ENCODE assay signal across 14 mouse cellular contexts in the genomic region with DNA sequence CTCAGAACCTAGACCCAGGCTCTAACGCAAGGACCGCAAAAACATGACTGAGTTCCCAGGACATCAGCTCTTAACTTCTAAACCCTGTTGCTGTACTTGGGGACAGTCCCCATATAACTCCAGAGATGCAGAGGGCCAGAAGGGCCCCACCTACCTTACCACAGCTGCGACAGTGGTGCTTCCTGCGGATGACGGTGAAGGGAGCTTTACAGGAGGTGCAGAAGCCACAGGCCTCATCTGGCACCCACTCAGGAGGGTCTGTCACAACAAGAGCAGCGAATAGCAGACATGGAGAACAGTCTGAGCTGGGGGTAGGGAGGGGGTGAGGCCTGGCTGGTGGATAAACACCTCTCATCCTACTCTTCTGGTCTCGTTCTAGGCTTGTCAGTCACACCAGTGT. TPM values are rescaled to one million over a fixed set of nuclear protein-coding genes. Genes with fewer than 3 reads are reported as not detected.
DNase-seq lines count a peak whose midpoint lies in the region; ATAC-seq and TF ChIP-seq lines count a peak whose summit lies in the region.
"Had no signal": no experiment of that assay in that cellular context is flagged by ENCODE, and none has a peak within 500 bp of the region (broad histone marks: within the 10 kb centered on the region; RNA-seq: fewer than 3 reads in every experiment).

No protein-coding gene starts in this region.

- no peaks in the 10 kb centered on the region for H3K36me3 ChIP-seq in hindbrain, postnatal 0 days (ENCODE audit: insufficient read depth, low read length)
- no peaks in the 10 kb centered on the region for H3K36me3 ChIP-seq in hindbrain, embryonic 12.5 days
- H3K36me3 ChIP-seq: heart, embryonic 12.5 days; hindbrain, embryonic 15.5 days had no signal

- no peaks in the 10 kb centered on the region for H3K9me3 ChIP-seq in hindbrain, postnatal 0 days (ENCODE audit: low read length)
- no peaks in the 10 kb centered on the region for H3K9me3 ChIP-seq in hindbrain, embryonic 12.5 days (replicated peaks)
- H3K9me3 ChIP-seq: heart, embryonic 12.5 days; hindbrain, embryonic 15.5 days had no signal

- no peak overlapping the region for H3K9ac ChIP-seq in hindbrain, postnatal 0 days (replicated peaks; ENCODE audit: low read length)
- no peak overlapping the region for H3K9ac ChIP-seq in hindbrain, embryonic 12.5 days
- H3K9ac ChIP-seq: heart, embryonic 12.5 days; hindbrain, embryonic 15.5 days had no signal

- TF ChIP-seq CTCF in hindbrain, postnatal 0 days (IDR thresholded peaks at IDR 0.05; ENCODE audit: low read depth): no peak

- H3K4me1 ChIP-seq in hindbrain, postnatal 0 days (ENCODE audit: insufficient read depth, low read length): 0 out of 2 replicates have a peak, but pooled peaks cover 3% of the 10 kb centered on the region
- H3K4me1 ChIP-seq in hindbrain, embryonic 12.5 days: no peaks in the 10 kb centered on the region
- H3K4me1 ChIP-seq: hindbrain, embryonic 15.5 days had no signal

- H3K4me3 ChIP-seq in hindbrain, postnatal 0 days (ENCODE audit: low read length): no peak overlapping the region
- H3K4me3 ChIP-seq in hindbrain, embryonic 12.5 days: no peak overlapping the region
- H3K4me3 ChIP-seq: heart, embryonic 12.5 days; hindbrain, embryonic 15.5 days had no signal

- no peaks in the 10 kb centered on the region for H3K27me3 ChIP-seq in hindbrain, postnatal 0 days (ENCODE audit: insufficient read depth, low read length)
- no peaks in the 10 kb centered on the region for H3K27me3 ChIP-seq in hindbrain, embryonic 12.5 days
- H3K27me3 ChIP-seq: hindbrain, embryonic 15.5 days had no signal

- no peak overlapping the region for H3K4me2 ChIP-seq in hindbrain, postnatal 0 days (ENCODE audit: low read depth, low read length)
- H3K4me2 ChIP-seq in hindbrain, embryonic 12.5 days (replicated peaks): no peak overlapping the region
- H3K4me2 ChIP-seq: heart, embryonic 12.5 days; hindbrain, embryonic 15.5 days; liver, embryonic 11.5 days had no signal

- ATAC-seq in hindbrain, postnatal 0 days: no peak
- ATAC-seq in hindbrain, embryonic 12.5 days (ENCODE audit: low FRiP score): no peak
- ATAC-seq in hematopoietic stem cell, adult 5-6 weeks (replicated peaks in 1 of 2; ENCODE audit: insufficient read depth in 1 of 2, low FRiP score in 2 of 2, low TSS enrichment in 1 of 2, low read depth in 1 of 2, poor library complexity in 2 of 2, severe bottlenecking in 2 of 2): peak; percentile 84 to 86

- no peak for DNase-seq in hindbrain, postnatal 0 days (ENCODE audit: low spot score)
- peak; percentile 49 to 55 for DNase-seq in spleen, adult 18-20 months
- peak; percentile 83 for DNase-seq in thymus, postnatal 4 days
- no peak for DNase-seq in urinary bladder, postnatal 4 days (ENCODE audit: low spot score in 2 of 2)
- no peak for DNase-seq in layer of hippocampus, postnatal 25 days (ENCODE audit: extremely low spot score in 1 of 2, low spot score in 1 of 2)
- no peak for DNase-seq in left cerebral cortex, postnatal 4 days
- DNase-seq: cerebellum, adult 11 months; lung, postnatal 10 days had no signal

- WGBS in hindbrain, postnatal 0 days: 87% methylated on average over 7 of the region's 7 CpGs
- WGBS in hindbrain, embryonic 12.5 days: 82% methylated on average over 7 of the region's 7 CpGs

- peak overlapping the region; percentile 8; the same call in 1 of the 2 replicates for H3K27ac ChIP-seq in hindbrain, postnatal 0 days
- H3K27ac ChIP-seq in hindbrain, embryonic 12.5 days: no peak overlapping the region
- H3K27ac ChIP-seq: hindbrain, embryonic 15.5 days; kidney, postnatal 0 days had no signal

- intact Hi-C loops in left cerebral cortex, postnatal 4 days (cut with DNase I): no loop called here

RNA-seq across cellular contexts. Expression of a gene that starts 8.9 kb away (rescaled TPM):
- 73.3 and 99.1 TPM in 2 replicates for total RNA-seq in hindbrain, postnatal 0 days (2014; rRNA removed)
- 22.0 and 23.5 TPM in 2 replicates for polyA plus RNA-seq in hindbrain, postnatal 0 days (2015; fragmentation: Nextera tagmentation; extraction: Ambion mirVana)
- 33.2 and 36.5 TPM in 2 replicates for polyA plus RNA-seq in hindbrain, embryonic 12.5 days (2016; fragmentation: Nextera tagmentation; extraction: Ambion mirVana)
- 29.2 and 40.0 TPM in 2 replicates for total RNA-seq in hematopoietic stem cell, adult 5-6 weeks (2017)
- total RNA-seq in layer of hippocampus, postnatal 25 days (2021): 10 to 100 TPM; 84.6 to 93.3 TPM
- total RNA-seq in left cerebral cortex, postnatal 4 days (2021): 10 to 100 TPM; 60.6 to 65.7 TPM

RNA-seq across cellular contexts. Expression of a gene that starts 27.1 kb away (rescaled TPM):
- total RNA-seq in hindbrain, postnatal 0 days (2014; rRNA removed): 4.1 and 4.2 TPM in 2 replicates
- polyA plus RNA-seq in hindbrain, postnatal 0 days (2015; fragmentation: Nextera tagmentation; extraction: Ambion mirVana): 12.7 TPM in 2 replicates
- polyA plus RNA-seq in hindbrain, embryonic 12.5 days (2016; fragmentation: Nextera tagmentation; extraction: Ambion mirVana): 33.5 and 33.8 TPM in 2 replicates
- total RNA-seq in hematopoietic stem cell, adult 5-6 weeks (2017): 121 and 173 TPM in 2 replicates
- total RNA-seq in layer of hippocampus, postnatal 25 days (2021): 1 to 10 TPM; 5.6 to 5.7 TPM
- 1 to 10 TPM; 5.8 to 7.4 TPM for total RNA-seq in left cerebral cortex, postnatal 4 days (2021)

RNA-seq across cellular contexts. Expression of a gene that starts 27.2 kb away (rescaled TPM):
- total RNA-seq in hindbrain, postnatal 0 days (2014; rRNA removed): 0.16 TPM in 1 of 2 replicates, not detected in the other
- polyA plus RNA-seq in hindbrain, postnatal 0 days (2015; fragmentation: Nextera tagmentation; extraction: Ambion mirVana): 0.68 and 0.69 TPM in 2 replicates
- 0.41 and 0.51 TPM in 2 replicates for polyA plus RNA-seq in hindbrain, embryonic 12.5 days (2016; fragmentation: Nextera tagmentation; extraction: Ambion mirVana)
- total RNA-seq in hematopoietic stem cell, adult 5-6 weeks (2017): 2.9 TPM in 1 of 2 replicates, not detected in the other
- 1 to 10 TPM in 1 of 2 experiments, under 1 TPM in 1; 0.63 to 1.0 TPM for total RNA-seq in layer of hippocampus, postnatal 25 days (2021)
- 1 to 10 TPM in 1 of 2 experiments, under 1 TPM in 1; 0.68 to 1.7 TPM for total RNA-seq in left cerebral cortex, postnatal 4 days (2021)

Comparison
In these comparisons a context has a peak if more than half of its experiments do, and no peak if none do; other contexts are left out.
1. ATAC-seq: peak in hematopoietic stem cell, adult 5-6 weeks (2 of 2); none in hindbrain, postnatal 0 days (single experiment) and hindbrain, embryonic 12.5 days (single experiment).
2. DNase-seq: peak in spleen, adult 18-20 months (2 of 2) and thymus, postnatal 4 days (single experiment); none in hindbrain, postnatal 0 days (single experiment), urinary bladder, postnatal 4 days (0 of 2), layer of hippocampus, postnatal 25 days (0 of 2) and left cerebral cortex, postnatal 4 days (single experiment).
3. RNA of a gene that starts 27.1 kb away (total RNA-seq): 121 to 173 TPM in hematopoietic stem cell, adult 5-6 weeks; 5.8 to 7.4 TPM in left cerebral cortex, postnatal 4 days, 5.6 to 5.7 TPM in layer of hippocampus, postnatal 25 days and 4.1 to 4.2 TPM in hindbrain, postnatal 0 days; every median in the first group is over 10 times any median in the second.